Mouse (Mus musculus): ENCODE measurements around the gene Ephb2.

Ephb2 gene

DNA sequence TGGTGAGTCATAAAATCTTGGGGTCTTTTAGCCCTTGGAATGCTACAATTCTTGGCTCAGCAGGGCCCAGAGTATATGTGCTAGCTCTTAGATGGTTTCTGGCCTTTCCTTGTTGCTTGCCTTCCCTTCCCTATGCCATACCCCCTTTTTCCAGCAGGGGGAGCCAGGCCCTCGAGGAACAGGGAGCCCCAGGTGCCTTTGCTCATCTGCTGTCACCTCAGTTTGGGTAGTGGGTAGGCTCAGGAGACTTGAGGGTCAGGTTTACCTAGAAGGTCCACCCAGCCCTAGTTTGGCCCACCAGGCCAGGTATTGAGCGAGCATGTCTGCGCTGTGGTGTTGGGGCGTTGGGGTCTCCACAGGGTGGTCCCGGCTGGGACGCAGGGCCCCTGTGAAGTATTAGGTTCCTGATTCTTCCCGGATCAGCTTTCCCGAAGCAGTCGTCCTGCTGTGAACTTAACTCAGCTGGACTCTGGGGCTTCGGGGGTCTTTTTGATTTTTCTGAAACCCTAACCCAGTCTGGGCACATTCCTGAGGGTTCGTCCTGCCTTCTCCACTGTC, 186.8 kb downstream of the Ephb2 start:
- peak; percentile 90 for DNase-seq

- DNase-seq: no peak
Observed at GRCm38 (mm10) chr4:136638890-136639289, 196.9 kb downstream of the Ephb2 start.

GRCm38 (mm10) chr4:136638230-136638750, 197.5 kb downstream of the Ephb2 start:
- no peak for DNase-seq

GRCm38 (mm10) chr4:136637563-136638229, 198.1 kb downstream of the Ephb2 start:
- no peak for DNase-seq

- no peak for DNase-seq
Observed at GRCm38 (mm10) chr4:136636983-136637562, 198.7 kb downstream of the Ephb2 start.

GRCm38 (mm10) chr4:136636511-136636910, 199.3 kb downstream of the Ephb2 start:
- no peak for DNase-seq

DNA sequence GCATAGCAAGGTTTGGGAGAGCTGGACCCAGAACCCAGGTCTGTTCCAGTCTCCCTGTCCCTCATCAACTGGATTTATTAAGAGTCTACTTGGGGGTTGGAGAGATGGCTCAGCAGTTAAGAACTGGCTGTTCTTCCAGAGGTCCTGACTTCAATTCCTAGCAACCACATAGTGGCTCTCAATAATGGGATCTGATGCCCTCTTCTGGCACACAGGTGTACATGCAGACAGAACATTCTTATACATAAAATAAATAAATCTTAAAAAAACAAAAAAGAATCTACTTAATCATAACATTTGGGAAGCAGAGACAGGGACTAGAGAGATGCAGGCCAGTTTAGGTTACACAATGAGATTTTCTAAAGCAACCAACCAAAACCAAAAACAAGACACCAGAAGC, 199.8 kb downstream of the Ephb2 start:
- no peak for DNase-seq

GRCm38 (mm10) chr4:136631237-136631994, 204.4 kb downstream of the Ephb2 start:
- DNase-seq: no peak

- no peak for DNase-seq
Observed at GRCm38 (mm10) chr4:136626590-136626989, 209.2 kb downstream of the Ephb2 start.

DNA sequence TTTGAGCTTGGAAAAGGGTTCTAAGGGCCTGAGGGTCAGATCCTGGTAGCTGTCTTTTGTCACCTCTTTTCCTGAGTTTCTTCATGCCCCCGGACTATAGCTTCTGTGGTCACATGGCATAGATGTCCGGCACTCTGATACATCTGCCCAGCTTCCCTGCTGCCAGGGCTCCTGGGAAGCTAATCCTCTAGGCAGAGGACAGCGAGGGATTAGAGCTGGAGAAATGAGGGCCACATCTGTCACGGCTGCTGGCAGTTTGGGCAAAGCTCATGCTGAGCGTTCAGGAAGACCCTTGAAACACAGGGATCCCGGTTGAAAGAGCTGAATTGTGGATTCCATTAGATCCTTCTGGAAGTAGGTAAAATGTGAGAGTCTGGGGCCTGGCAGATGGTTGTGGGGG, 213.4 kb downstream of the Ephb2 start, which contains the start of gene Lactbl1:
Gene Lactbl1, plus strand, starts transcription at position 234 of the 400 bp plus-strand sequence.
- DNase-seq: no peak

DNA sequence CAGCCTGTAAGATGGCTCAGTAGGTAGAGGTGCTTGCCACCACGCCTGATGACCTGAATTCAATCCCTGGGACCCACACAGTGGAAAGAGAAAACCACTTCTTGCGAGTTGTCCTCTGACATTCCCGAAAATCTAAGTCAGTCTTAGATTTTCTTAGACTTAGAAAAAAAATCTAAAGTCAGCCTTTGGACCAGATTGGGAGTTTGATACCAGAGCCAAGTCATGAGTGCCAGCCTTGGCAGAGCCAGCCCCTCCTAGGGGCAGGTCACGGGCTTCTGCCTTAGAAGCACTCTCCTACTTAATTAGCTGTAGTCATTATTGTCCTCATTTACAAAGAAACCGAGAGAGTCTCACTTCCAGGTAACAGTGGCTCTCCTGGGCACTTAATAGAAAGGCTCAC, 213.8 kb downstream of the Ephb2 start:
- no peak for DNase-seq

DNA sequence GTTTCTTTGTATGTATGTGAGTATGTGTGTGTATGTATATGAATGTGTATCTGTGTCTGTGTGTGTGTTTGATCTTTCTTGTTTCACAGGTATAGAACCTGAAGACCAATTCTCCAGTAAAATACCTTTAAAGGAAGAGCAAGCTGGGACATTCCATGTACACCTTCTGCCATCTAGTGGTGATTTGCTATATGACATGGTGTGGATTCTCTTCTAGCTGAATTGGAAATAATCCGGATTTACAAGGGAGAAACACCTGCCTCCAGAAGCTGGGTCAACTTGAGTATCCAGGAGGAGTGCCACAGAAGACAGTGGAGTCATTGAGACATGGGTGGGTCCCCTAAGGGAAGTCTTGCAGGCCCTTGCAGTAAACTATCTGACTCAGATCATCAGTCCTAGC, 214.5 kb downstream of the Ephb2 start:
- DNase-seq: peak; percentile 80

GRCm38 (mm10) chr4:136613657-136614056, 222.1 kb downstream of the Ephb2 start:
- no peak for DNase-seq

GRCm38 (mm10) chr4:136610387-136610856, 225.4 kb downstream of the Ephb2 start, which contains the start of gene Tex46:
TSS of gene Tex46 (plus strand) at chr4:136610437.
- no peak for DNase-seq

DNA sequence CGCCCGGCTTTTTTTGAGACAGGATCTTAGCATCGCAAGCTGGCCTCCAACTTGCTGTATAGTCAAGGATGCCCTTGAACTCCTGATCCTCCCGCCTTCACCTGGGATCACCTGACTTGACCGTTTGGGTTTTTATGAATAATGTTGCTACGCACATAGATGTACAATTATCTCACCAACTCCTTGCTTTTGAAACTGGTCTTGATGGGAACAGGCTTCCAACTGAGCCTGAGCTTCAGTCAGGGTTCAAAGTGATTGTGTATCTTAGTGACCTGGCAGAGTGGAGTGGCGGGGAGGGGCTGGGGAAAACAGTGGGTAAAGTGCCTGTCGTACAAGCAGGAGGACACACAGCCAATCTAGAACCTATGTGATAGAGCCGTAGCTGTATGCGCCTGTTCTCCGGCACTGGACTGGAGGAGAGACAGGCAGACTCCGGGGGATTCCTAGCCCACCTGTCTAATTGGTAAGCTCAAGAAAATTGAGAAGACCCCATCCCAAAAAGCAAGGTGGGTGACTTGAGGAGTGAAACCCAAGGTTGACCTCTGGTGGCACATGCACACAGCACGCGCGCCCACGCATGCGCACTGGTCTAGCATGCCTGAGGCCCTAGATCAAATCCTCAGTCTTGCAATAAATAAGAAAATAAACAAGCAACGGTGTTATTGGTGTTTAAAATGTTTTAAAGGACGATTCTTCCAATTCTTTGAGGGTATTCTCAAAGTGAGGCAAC, 229.9 kb downstream of the Ephb2 start:
- DNase-seq: no peak

DNA sequence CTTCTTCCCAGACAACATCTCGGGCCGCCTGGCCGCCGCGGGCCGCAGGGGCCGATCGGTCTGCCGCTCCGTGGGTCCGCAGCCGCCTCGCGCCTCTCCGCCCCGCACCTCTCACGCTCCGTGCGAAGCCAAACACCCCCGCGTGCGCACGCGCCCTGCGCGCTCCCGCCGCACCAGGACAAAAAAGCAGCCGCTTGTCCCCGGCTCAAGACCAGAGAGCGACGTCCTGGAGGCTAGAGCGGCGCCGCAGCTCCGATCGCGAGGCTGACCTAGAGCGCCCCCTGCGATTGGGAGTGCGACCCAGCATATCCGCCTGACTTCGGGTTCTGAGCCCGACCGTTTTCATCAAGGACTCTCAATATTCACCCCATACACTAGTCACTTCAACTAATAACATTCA, 233.2 kb downstream of the Ephb2 start, which contains the start of gene Kdm1a:
Gene Kdm1a, minus strand, starts transcription at position 156 of the 400 bp plus-strand sequence.
- peak; percentile 93 for DNase-seq

DNA sequence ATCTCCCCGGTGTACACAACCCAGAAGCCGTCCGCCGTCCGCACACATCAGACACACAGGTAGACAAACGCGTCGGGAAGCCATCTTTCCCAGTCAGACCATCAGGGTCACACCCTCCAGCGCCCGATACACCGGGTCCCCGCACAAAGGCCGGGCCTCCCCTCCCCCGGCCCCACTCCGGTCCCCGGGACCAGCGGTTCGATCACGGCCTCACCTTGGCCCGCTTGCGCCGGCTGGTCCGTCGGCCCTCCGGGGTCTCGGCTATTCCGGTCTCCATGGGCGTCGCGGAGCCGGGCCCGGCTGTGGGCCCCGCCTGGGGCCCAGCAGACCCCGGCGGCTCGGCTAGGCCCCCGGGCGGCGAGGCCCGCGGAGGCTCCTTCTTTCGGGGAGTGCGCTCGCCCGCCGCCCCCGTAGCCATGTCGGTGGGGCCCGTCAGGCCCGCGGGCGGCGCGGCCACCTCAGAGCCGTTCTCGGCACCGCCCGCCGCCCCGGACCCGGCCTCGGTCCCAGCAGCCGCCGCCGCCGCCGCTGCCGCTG, 233.7 kb downstream of the Ephb2 start:
- DNase-seq: peak; percentile 45

GRCm38 (mm10) chr4:136601476-136601875, 234.3 kb downstream of the Ephb2 start:
- DNase-seq: peak; percentile 73

- DNase-seq: no peak
Observed at GRCm38 (mm10) chr4:136600536-136600935, 235.3 kb downstream of the Ephb2 start.

GRCm38 (mm10) chr4:136599869-136600268, 235.9 kb downstream of the Ephb2 start:
- DNase-seq: no peak

DNA sequence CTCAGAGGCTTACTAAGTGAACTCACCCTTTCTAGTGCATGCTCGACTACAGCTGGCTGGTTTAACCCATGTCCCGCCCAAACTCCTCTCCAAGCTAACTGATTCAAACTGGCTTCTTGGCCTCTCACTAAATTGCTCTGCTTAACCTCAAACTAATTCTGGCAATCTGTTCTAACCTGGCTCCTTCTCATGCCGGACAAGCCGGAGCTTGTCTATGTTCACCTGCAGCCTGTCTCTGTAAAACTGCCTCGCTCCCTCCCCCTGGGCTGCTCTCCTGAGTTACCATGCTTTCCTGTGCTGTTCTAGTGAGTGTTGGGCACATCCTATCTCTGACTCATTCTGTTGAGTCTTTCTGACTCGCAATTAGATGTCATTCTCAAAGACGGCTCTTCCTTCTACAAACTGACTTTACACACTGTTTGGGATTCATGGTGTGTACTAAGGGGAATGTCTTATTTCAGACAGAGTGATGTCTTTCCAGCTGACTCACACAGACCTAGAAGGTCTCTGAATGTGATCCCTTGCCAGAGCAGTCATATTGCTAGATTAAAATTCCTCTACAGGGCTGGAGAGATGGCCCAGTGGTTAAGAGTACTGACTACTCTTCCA, 237.4 kb downstream of the Ephb2 start:
- DNase-seq: no peak
